Mouse (Mus musculus) heart, embryonic 16.5 days (tissue): Measurements from ENCODE around the gene Elavl2. TPM values are rescaled to one million over a fixed set of nuclear protein-coding genes. Genes with fewer than 3 reads are reported as not detected.

Experiments
- ATAC-seq: fragments of 200-750 bp; cut with Nextera tagmentation; replicated peaks from 2 replicates; pipeline ENCODE4 v1.8.0; 2017; ENCODE audit warnings: moderate number of reproducible peaks; ENCODE audit not compliant: insufficient read depth, low FRiP score; ENCODE audit errors: extremely low read depth
- H3K27ac ChIP-seq: fragments of 300-500 bp; sonication (generic); 2 replicates; pipeline ENCODE4 v1.5.1; 2014; ENCODE audit warnings: mild to moderate bottlenecking, low read length, control low read depth, moderate library complexity
- H3K27me3 ChIP-seq: fragments of 300-500 bp; sonication (generic); 2 replicates; pipeline ENCODE4 v1.6.1; 2014; ENCODE audit warnings: low read length, mixed read lengths; ENCODE audit not compliant: control insufficient read depth, insufficient read depth
- H3K36me3 ChIP-seq: fragments of 300-500 bp; sonication (generic); 2 replicates; pipeline ENCODE4 v1.6.1; 2014; ENCODE audit not compliant: control insufficient read depth, insufficient read depth
- H3K4me1 ChIP-seq: fragments of 300-500 bp; sonication (generic); 2 replicates; pipeline ENCODE4 v1.6.1; 2014; ENCODE audit warnings: low read length, mixed read lengths; ENCODE audit not compliant: control insufficient read depth, insufficient read depth
- H3K4me2 ChIP-seq: fragments of 300-500 bp; sonication (generic); 2 replicates; pipeline ENCODE4 v1.6.1; 2014; ENCODE audit warnings: low read depth, mild to moderate bottlenecking, control low read depth, low read length
- H3K4me3 ChIP-seq: fragments of 300-500 bp; sonication (generic); 2 replicates; pipeline ENCODE4 v1.5.1; 2014; ENCODE audit warnings: mild to moderate bottlenecking, control low read depth, low read length
- H3K9ac ChIP-seq: fragments of 300-500 bp; sonication (generic); 2 replicates; pipeline ENCODE4 v1.6.1; 2014; ENCODE audit warnings: low read length, control low read depth
- H3K9me3 ChIP-seq: fragments of 300-500 bp; sonication (generic); replicated peaks from 2 replicates; pipeline ENCODE4 v1.6.1; 2016; ENCODE audit warnings: low read length; ENCODE audit not compliant: control insufficient read depth
- WGBS: fragments of 180-500 bp; shearing (Covaris S2); extraction: QIAGEN DNeasy Blood & Tissue Kit; methylation state at CpG from one replicate; pipeline ENCODE4 v1.1.7; 2014; 5-methylcytosine and 5-hydroxymethylcytosine counted together
- polyA plus RNA-seq: library from polyadenylated mRNA; unstranded; fragments of >200 nt; fragmentation: Nextera tagmentation; extraction: Ambion mirVana; gene quantifications from 2 replicates; pipeline ENCODE4 v1.2.1, GENCODE M21; 2015

Elavl2 gene
- polyA plus RNA-seq, result 1.6 and 1.9 TPM in 2 replicates

DNA sequence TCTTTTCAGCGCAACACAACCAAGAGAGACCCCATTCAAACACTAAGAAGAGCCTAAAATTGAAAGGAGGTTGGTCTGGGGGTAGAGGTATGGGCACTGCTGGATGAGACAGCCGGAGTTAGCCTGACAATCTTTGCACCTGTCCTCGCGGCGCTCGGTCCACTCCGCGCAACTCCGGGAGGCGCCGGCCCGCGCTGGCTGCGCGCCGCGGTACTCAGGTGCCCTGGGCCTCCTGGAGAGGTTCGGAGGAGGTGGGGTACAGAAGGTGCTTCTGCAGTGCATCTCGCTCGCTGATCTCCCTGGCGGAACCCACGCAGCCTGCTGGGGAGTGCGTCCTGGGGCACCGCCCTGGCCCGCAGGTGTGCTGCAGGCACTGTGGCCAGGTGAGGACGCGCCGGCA, at the start of gene Elavl2:
Elavl2 (minus strand) TSS at position 363 of the 400 bp plus-strand sequence.
- Histone ChIP-seq H3K27ac (no peak within 1 kb of the TSS), H3K9ac (no peak within 1 kb of the TSS), H3K4me3 (peak within 1 kb of the TSS; percentile 23), H3K9me3 (no peaks in the 10 kb centered on the region), H3K4me2 (peak within 1 kb of the TSS; percentile 58), H3K36me3 (no peaks in the 10 kb centered on the region), H3K27me3 (peaks cover 12% of the 10 kb centered on the region), H3K4me1 (no peaks in the 10 kb centered on the region)
- ATAC-seq, result no peak
- 2% methylated on average over 28 of the region's 28 CpGs for WGBS

DNA sequence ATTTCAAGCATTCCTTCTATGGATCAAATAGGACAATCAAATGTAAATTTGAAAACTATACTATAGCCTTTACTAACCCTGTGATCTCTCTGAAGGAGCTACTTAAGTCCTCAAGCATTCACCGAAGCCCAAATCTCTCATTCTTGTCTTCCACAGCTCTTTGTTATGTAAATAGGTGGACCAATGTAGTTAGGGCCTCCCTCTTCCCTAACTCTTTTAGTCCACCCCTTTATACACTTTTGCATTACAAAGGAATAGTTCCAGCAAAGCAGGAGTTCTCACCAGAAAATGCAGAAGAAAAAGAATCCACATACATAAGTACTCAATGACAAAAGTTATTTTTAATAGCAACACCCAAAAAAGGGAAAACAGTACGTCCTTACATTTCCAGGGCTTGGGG, 47.3 kb upstream of the Elavl2 start:
- 62% methylated on average over 2 of the region's 2 CpGs for WGBS
- Histone ChIP-seq H3K27ac (no peak overlapping the region), H3K27me3 (no peaks in the 10 kb centered on the region), H3K4me2 (no peak overlapping the region), H3K36me3 (no peaks in the 10 kb centered on the region), H3K4me3 (no peak overlapping the region), H3K9me3 (no peaks in the 10 kb centered on the region), H3K9ac (no peak overlapping the region), H3K4me1 (no peaks in the 10 kb centered on the region)
- no peak for ATAC-seq

DNA sequence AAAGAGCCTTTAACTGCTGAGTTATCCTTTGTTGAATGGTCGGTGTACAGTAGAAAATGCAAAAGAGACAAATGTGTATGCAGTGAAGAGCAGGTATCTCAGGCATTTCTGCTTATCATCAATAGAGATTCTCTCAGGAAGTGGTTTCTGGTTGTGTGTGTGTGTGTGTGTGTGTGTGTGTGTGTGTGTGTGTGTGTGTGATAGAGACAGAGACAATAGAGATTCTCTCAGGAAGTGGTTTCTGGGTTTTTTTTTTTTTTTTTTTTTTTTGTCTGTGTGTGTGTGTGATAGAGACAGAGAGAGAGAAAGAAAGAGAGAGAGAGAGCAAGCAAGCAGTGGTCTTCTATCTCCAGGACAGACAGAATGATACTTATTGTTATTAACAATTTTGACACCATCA, 15.0 kb upstream of the Elavl2 start:
- 71% methylated on average over 1 of the region's 1 CpGs for WGBS
- H3K36me3 ChIP-seq, result no peaks in the 10 kb centered on the region
- no peak overlapping the region for H3K27ac ChIP-seq
- no peak overlapping the region for H3K4me2 ChIP-seq
- ATAC-seq, result no peak
- no peak overlapping the region for H3K9ac ChIP-seq
- no peaks in the 10 kb centered on the region for H3K27me3 ChIP-seq
- H3K4me1 ChIP-seq, result no peaks in the 10 kb centered on the region
- H3K4me3 ChIP-seq, result no peak overlapping the region
- H3K9me3 ChIP-seq, result no peaks in the 10 kb centered on the region; the same call in 1 of the 2 replicates

DNA sequence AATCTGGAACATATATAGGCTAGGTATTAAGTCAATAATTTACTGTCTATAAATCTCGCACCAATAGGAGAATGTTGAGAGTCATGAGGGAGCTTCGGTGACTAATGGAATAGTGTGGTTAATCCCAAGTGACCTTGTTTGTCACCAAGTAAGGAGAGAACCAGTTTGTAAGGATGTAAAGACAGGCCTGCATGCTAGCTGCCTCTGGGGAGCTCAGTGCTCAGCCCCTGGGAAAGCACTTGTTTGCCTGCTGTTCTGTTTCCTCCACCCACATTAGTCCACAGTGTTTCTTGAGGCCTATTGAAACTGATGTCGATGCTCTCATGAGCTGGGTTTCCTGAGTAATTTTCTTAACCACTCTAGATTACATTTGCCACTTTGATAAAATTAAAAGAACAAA, 4.5 kb upstream of the Elavl2 start:
- WGBS, result 69% methylated on average over 3 of the region's 3 CpGs
- Histone ChIP-seq H3K4me1 (no peaks in the 10 kb centered on the region), H3K9me3 (no peaks in the 10 kb centered on the region), H3K36me3 (no peaks in the 10 kb centered on the region), H3K27ac (no peak overlapping the region), H3K4me2 (no peak overlapping the region), H3K9ac (no peak overlapping the region), H3K27me3 (0 out of 2 replicates have a peak, but pooled peaks cover 2% of the 10 kb centered on the region), H3K4me3 (no peak overlapping the region)
- ATAC-seq, result no peak

DNA sequence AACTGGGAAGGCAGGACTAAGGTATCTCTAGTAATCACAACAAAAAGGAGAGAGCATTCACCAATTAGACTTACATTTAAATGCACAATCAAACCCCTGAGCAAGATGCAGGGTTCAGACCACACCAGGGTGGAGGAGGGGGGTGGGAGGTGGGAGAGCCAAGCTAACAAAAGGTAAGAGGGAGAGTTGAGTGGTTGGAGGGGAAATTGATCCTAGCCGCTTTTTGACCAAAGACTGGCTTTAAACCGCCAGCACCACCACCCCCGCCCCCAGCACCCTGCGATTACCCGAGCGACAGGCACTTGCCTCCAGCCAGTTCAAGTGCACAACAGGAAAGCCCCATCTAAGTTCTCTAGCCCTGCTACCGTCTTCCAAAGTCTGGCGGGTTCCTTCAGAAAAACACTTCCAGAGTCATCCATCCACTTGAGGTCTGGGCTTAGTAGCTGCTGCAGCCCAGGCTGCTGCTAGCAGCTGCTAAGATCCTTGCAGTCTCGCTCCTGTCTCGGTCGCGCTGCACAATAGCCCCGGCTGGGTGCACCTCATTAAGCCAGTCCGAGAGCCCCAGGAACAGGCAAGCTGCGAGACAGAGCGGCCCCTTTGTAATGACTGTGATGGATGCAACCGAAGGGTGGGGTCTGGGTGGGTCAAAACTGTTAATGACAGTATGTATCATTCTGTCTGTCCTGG, 932 bp downstream of the Elavl2 start:
- H3K27me3 ChIP-seq, result peaks cover 12% of the 10 kb centered on the region
- no peaks in the 10 kb centered on the region for H3K36me3 ChIP-seq
- H3K27ac ChIP-seq, result no peak overlapping the region
- no peak for ATAC-seq
- peak overlapping the region; percentile 58 for H3K4me2 ChIP-seq
- H3K4me1 ChIP-seq, result no peaks in the 10 kb centered on the region
- under 1% methylated on average over 17 of the region's 17 CpGs for WGBS
- H3K9me3 ChIP-seq, result no peaks in the 10 kb centered on the region
- no peak overlapping the region for H3K9ac ChIP-seq
- peak overlapping the region; percentile 23 for H3K4me3 ChIP-seq

DNA sequence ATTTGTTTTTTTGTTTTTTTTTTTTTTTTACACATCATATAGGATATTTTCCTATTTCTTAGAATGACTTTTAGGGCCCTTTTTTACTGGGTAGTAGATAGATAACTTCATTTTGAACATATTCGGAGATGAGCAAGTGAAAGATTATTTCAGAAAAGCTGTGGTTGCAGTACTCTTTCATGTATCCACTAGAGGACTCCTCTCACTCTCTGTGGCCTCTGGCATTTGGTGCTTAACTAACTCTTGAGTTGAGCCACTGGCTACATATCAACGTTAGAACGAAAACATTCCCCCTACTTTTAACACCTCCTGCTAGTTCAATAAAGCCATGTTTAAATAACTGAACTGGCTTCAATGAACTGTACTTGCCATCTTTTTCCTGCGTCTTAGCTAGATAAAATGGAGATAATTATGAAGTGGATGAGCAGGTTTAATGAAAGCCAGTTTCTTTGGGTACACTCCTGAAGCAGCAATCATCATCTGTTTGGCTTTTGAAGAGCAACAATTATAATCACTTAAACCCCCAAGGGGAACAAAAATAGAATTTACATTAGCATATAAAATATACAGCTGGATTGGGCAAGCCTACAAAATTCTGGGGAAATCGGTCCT, 8.5 kb downstream of the Elavl2 start:
- ATAC-seq, result no peak
- 48% methylated on average over 5 of the region's 5 CpGs for WGBS
- H3K4me2 ChIP-seq, result no peak overlapping the region

DNA sequence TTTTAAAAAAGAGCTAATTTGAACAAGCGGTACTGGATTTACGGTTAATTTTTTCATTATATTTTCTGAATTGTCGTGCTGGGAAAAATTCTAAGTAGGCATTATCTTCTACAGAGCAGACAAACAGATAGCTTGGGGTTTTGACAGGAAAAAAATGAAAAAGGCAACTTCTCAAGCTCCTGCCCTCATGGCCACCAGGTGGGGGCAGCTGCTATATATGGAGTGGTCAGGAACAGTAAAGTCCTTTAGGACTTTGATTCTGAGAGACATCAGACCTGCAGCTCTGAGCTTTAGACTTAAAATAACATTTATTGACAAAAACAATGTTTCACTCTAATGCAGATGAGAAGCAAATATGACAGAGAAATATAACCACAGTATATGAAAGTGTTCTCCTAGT, 12.9 kb downstream of the Elavl2 start:
- no peaks in the 10 kb centered on the region for H3K27me3 ChIP-seq
- H3K4me2 ChIP-seq, result no peak overlapping the region
- H3K36me3 ChIP-seq, result no peaks in the 10 kb centered on the region
- H3K27ac ChIP-seq, result no peak overlapping the region
- H3K4me3 ChIP-seq, result no peak overlapping the region
- H3K9ac ChIP-seq, result no peak overlapping the region
- no peak for ATAC-seq
- H3K9me3 ChIP-seq, result no peaks in the 10 kb centered on the region
- no peaks in the 10 kb centered on the region for H3K4me1 ChIP-seq
- WGBS, result 83% methylated on average over 3 of the region's 3 CpGs

More for the DNA sequence above, 8.5 kb downstream of the Elavl2 start:
- no peaks in the 10 kb centered on the region for H3K36me3 ChIP-seq
- H3K9me3 ChIP-seq, result no peaks in the 10 kb centered on the region
- no peak overlapping the region for H3K27ac ChIP-seq
- H3K4me1 ChIP-seq, result no peaks in the 10 kb centered on the region
- H3K27me3 ChIP-seq, result no peaks in the 10 kb centered on the region
- no peak overlapping the region for H3K9ac ChIP-seq
- no peak overlapping the region for H3K4me3 ChIP-seq

DNA sequence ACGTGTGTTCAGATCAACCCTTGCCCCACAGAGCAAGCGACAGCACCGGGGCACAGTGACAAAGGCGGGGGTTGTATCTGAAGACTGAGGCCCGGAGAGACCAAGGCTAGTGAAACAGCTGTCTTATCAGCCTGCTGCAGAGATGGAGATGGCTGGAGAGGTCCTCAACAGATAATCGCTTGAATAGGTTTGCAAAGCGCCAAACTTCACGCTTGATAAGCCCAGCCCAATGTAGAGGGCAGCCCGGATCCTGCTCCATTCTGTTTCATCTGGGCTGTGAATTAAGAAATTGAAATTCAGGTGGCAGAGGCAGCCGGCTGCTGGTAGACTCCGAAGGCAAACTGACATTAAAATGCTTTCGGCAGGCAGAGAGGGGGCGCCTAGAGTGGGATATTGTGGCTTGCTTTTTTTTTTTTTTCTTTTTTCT, 19.4 kb downstream of the Elavl2 start:
- under 1% methylated on average over 13 of the region's 13 CpGs for WGBS
- no peak overlapping the region for H3K4me2 ChIP-seq
- H3K4me3 ChIP-seq, result no peak overlapping the region
- no peak overlapping the region for H3K9ac ChIP-seq
- ATAC-seq, result no peak
- no peaks in the 10 kb centered on the region for H3K4me1 ChIP-seq
- no peaks in the 10 kb centered on the region for H3K9me3 ChIP-seq
- H3K27ac ChIP-seq, result no peak overlapping the region
- H3K27me3 ChIP-seq, result peaks cover 22% of the 10 kb centered on the region
- H3K36me3 ChIP-seq, result no peaks in the 10 kb centered on the region

DNA sequence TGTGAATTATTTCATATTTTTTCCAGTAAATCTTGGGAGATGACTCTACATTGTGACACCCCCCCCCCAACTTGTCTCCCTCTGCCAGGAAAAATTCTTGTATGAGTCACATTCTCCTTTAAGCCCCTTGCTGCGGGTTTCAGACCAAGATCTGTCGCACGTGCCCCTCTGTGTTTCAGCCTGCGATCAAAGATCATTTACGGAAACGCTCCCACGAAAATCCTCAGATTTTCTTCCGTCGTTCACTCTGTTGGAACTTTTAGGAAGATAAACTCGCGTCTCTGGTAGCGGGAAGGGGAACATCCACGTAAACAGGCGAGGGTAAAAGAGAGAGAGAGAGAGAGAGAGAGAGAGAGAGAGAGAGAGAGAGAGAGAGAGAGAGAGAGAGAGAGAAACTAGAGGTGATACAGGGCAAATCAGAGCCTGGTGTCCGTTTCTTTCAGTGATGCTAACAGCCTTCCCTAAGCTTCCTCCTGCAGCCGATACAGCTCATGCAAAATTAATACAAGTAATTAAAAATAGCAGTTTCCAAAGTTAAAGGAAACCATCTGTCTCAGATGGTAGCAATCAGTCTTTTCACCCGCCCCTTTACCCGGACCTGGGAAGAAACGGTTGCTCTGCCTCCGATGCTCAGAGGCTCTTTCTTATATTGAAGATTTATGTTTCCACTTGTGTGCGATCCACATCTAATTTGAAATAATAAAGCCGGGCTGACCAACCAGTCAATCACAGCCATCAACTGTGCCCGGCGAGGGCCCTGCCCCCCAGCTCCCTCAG, 20.1 kb downstream of the Elavl2 start:
- Histone ChIP-seq H3K9me3 (no peaks in the 10 kb centered on the region), H3K4me1 (peaks cover under 1% of the 10 kb centered on the region), H3K9ac (no peak overlapping the region), H3K36me3 (no peaks in the 10 kb centered on the region), H3K4me2 (no peak overlapping the region), H3K4me3 (no peak overlapping the region), H3K27ac (no peak overlapping the region), H3K27me3 (peaks cover 22% of the 10 kb centered on the region)
- WGBS, result 6% methylated on average over 23 of the region's 24 CpGs
- ATAC-seq, result no peak
